Mouse (Mus musculus) lung, postnatal 0 days (tissue): ENCODE data around the gene Lrrc3b.

Source experiments
- CTCF ChIP-seq: IDR thresholded peaks from 2 replicates; pipeline ENCODE4 v1.5.1; 2016; ENCODE audit warnings: antibody characterized with exemption, mild to moderate bottlenecking
- EP300 ChIP-seq: IDR thresholded peaks from 2 replicates; pipeline ENCODE4 v1.6.1; 2016; ENCODE audit warnings: antibody characterized with exemption, mild to moderate bottlenecking, control low read depth

GRCm38 (mm10) chr14:15359893-15360292, 78.9 kb downstream of the Lrrc3b start:
- no peak for TF ChIP-seq CTCF
- no peak for TF ChIP-seq EP300
